Mouse (Mus musculus): ENCODE data around the gene Hcn1. TPM values are rescaled to one million over a fixed set of nuclear protein-coding genes. Genes with fewer than 3 reads are reported as not detected.

Gene Hcn1
- polyA plus RNA-seq, 1 experiment, result 0.15 TPM

- no peaks in the 10 kb centered on the region for H3K27me3 ChIP-seq (ENCODE audit: control insufficient read depth, insufficient read depth, low read length, poor library complexity, severe bottlenecking)
- no peak overlapping the region for H3K4me3 ChIP-seq (ENCODE audit: low read depth, low read length)
- H3K9ac ChIP-seq (ENCODE audit: low read depth, poor library complexity, severe bottlenecking), result no peak overlapping the region
- no peak for TF ChIP-seq POLR2A (IDR thresholded peaks at IDR 0.05; ENCODE audit: insufficient read depth, low read length)
- TF ChIP-seq EP300 (IDR thresholded peaks at IDR 0.05; ENCODE audit: insufficient read depth, low read depth, low read length), result no peak
- TF ChIP-seq CTCF (IDR thresholded peaks at IDR 0.05; ENCODE audit: low read depth, low read length), result no peak
- H3K36me3 ChIP-seq (ENCODE audit: control insufficient read depth, insufficient read depth, low read length, poor library complexity, severe bottlenecking), result no peaks in the 10 kb centered on the region
- H3K27ac ChIP-seq (ENCODE audit: insufficient read depth, low read length), result no peak overlapping the region
- no peaks in the 10 kb centered on the region for H3K9me3 ChIP-seq (replicated peaks; ENCODE audit: control insufficient read depth, insufficient read depth, low read length, poor library complexity, severe bottlenecking)
- no peaks in the 10 kb centered on the region for H3K4me1 ChIP-seq (ENCODE audit: control insufficient read depth, insufficient read depth, low read length)
Observed at GRCm38 (mm10) chr13:117706496-117706895, 104.4 kb downstream of the Hcn1 start.

GRCm38 (mm10) chr13:117706986-117707738 is 105.0 kb downstream of the Hcn1 start:
- H3K4me1 ChIP-seq (ENCODE audit: control insufficient read depth, insufficient read depth, low read length), result no peaks in the 10 kb centered on the region
- TF ChIP-seq POLR2A (IDR thresholded peaks at IDR 0.05; ENCODE audit: insufficient read depth, low read length) (no peak), CTCF (IDR thresholded peaks at IDR 0.05; ENCODE audit: low read depth, low read length) (no peak), EP300 (IDR thresholded peaks at IDR 0.05; ENCODE audit: insufficient read depth, low read depth, low read length) (no peak)
- no peak overlapping the region for H3K4me3 ChIP-seq (ENCODE audit: low read depth, low read length)
- H3K27ac ChIP-seq (ENCODE audit: insufficient read depth, low read length), result no peak overlapping the region
- no peaks in the 10 kb centered on the region for H3K27me3 ChIP-seq (ENCODE audit: control insufficient read depth, insufficient read depth, low read length, poor library complexity, severe bottlenecking)
- H3K36me3 ChIP-seq (ENCODE audit: control insufficient read depth, insufficient read depth, low read length, poor library complexity, severe bottlenecking), result no peaks in the 10 kb centered on the region
- H3K9ac ChIP-seq (ENCODE audit: low read depth, poor library complexity, severe bottlenecking), result no peak overlapping the region
- no peaks in the 10 kb centered on the region for H3K9me3 ChIP-seq (replicated peaks; ENCODE audit: control insufficient read depth, insufficient read depth, low read length, poor library complexity, severe bottlenecking)

GRCm38 (mm10) chr13:117710811-117711210 is 108.7 kb downstream of the Hcn1 start:
- H3K27ac ChIP-seq (ENCODE audit: insufficient read depth, low read length), result no peak overlapping the region
- no peak overlapping the region for H3K4me3 ChIP-seq (ENCODE audit: low read depth, low read length)
- TF ChIP-seq CTCF (IDR thresholded peaks at IDR 0.05; ENCODE audit: low read depth, low read length) (no peak), EP300 (IDR thresholded peaks at IDR 0.05; ENCODE audit: insufficient read depth, low read depth, low read length) (no peak), POLR2A (IDR thresholded peaks at IDR 0.05; ENCODE audit: insufficient read depth, low read length) (no peak)
- no peaks in the 10 kb centered on the region for H3K9me3 ChIP-seq (replicated peaks; ENCODE audit: control insufficient read depth, insufficient read depth, low read length, poor library complexity, severe bottlenecking)
- no peaks in the 10 kb centered on the region for H3K36me3 ChIP-seq (ENCODE audit: control insufficient read depth, insufficient read depth, low read length, poor library complexity, severe bottlenecking)
- H3K4me1 ChIP-seq (ENCODE audit: control insufficient read depth, insufficient read depth, low read length), result no peaks in the 10 kb centered on the region
- H3K27me3 ChIP-seq (ENCODE audit: control insufficient read depth, insufficient read depth, low read length, poor library complexity, severe bottlenecking), result no peaks in the 10 kb centered on the region
- no peak overlapping the region for H3K9ac ChIP-seq (ENCODE audit: low read depth, poor library complexity, severe bottlenecking)

- TF ChIP-seq POLR2A (IDR thresholded peaks at IDR 0.05; ENCODE audit: insufficient read depth, low read length) (no peak), EP300 (IDR thresholded peaks at IDR 0.05; ENCODE audit: insufficient read depth, low read depth, low read length) (no peak), CTCF (IDR thresholded peaks at IDR 0.05; ENCODE audit: low read depth, low read length) (no peak)
- no peak overlapping the region for H3K4me3 ChIP-seq (ENCODE audit: low read depth, low read length)
Observed at GRCm38 (mm10) chr13:117722090-117722489, 120.0 kb downstream of the Hcn1 start.

GRCm38 (mm10) chr13:117724083-117724482 is 122.0 kb downstream of the Hcn1 start:
- no peaks in the 10 kb centered on the region for H3K9me3 ChIP-seq (replicated peaks; ENCODE audit: control insufficient read depth, insufficient read depth, low read length, poor library complexity, severe bottlenecking)
- H3K27me3 ChIP-seq (ENCODE audit: control insufficient read depth, insufficient read depth, low read length, poor library complexity, severe bottlenecking), result no peaks in the 10 kb centered on the region
- no peak overlapping the region for H3K9ac ChIP-seq (ENCODE audit: low read depth, poor library complexity, severe bottlenecking)
- TF ChIP-seq POLR2A (IDR thresholded peaks at IDR 0.05; ENCODE audit: insufficient read depth, low read length) (no peak), EP300 (IDR thresholded peaks at IDR 0.05; ENCODE audit: insufficient read depth, low read depth, low read length) (no peak), CTCF (IDR thresholded peaks at IDR 0.05; ENCODE audit: low read depth, low read length) (no peak)
- no peak overlapping the region for H3K27ac ChIP-seq (ENCODE audit: insufficient read depth, low read length)
- no peaks in the 10 kb centered on the region for H3K36me3 ChIP-seq (ENCODE audit: control insufficient read depth, insufficient read depth, low read length, poor library complexity, severe bottlenecking)
- no peak overlapping the region for H3K4me3 ChIP-seq (ENCODE audit: low read depth, low read length)
- no peaks in the 10 kb centered on the region for H3K4me1 ChIP-seq (ENCODE audit: control insufficient read depth, insufficient read depth, low read length)

More at GRCm38 (mm10) chr13:117722090-117722489, 120.0 kb downstream of the Hcn1 start:
- Histone ChIP-seq H3K36me3 (ENCODE audit: control insufficient read depth, insufficient read depth, low read length, poor library complexity, severe bottlenecking) (no peaks in the 10 kb centered on the region), H3K9ac (ENCODE audit: low read depth, poor library complexity, severe bottlenecking) (no peak overlapping the region), H3K9me3 (replicated peaks; ENCODE audit: control insufficient read depth, insufficient read depth, low read length, poor library complexity, severe bottlenecking) (no peaks in the 10 kb centered on the region), H3K27ac (ENCODE audit: insufficient read depth, low read length) (no peak overlapping the region), H3K4me1 (ENCODE audit: control insufficient read depth, insufficient read depth, low read length) (no peaks in the 10 kb centered on the region), H3K27me3 (ENCODE audit: control insufficient read depth, insufficient read depth, low read length, poor library complexity, severe bottlenecking) (no peaks in the 10 kb centered on the region)

GRCm38 (mm10) chr13:117728393-117728792 is 126.3 kb downstream of the Hcn1 start:
- Histone ChIP-seq H3K27me3 (ENCODE audit: control insufficient read depth, insufficient read depth, low read length, poor library complexity, severe bottlenecking) (no peaks in the 10 kb centered on the region), H3K9ac (ENCODE audit: low read depth, poor library complexity, severe bottlenecking) (no peak overlapping the region), H3K4me1 (ENCODE audit: control insufficient read depth, insufficient read depth, low read length) (no peaks in the 10 kb centered on the region), H3K4me3 (ENCODE audit: low read depth, low read length) (no peak overlapping the region), H3K9me3 (replicated peaks; ENCODE audit: control insufficient read depth, insufficient read depth, low read length, poor library complexity, severe bottlenecking) (no peaks in the 10 kb centered on the region), H3K36me3 (ENCODE audit: control insufficient read depth, insufficient read depth, low read length, poor library complexity, severe bottlenecking) (no peaks in the 10 kb centered on the region), H3K27ac (ENCODE audit: insufficient read depth, low read length) (no peak overlapping the region)
- TF ChIP-seq EP300 (IDR thresholded peaks at IDR 0.05; ENCODE audit: insufficient read depth, low read depth, low read length) (no peak), POLR2A (IDR thresholded peaks at IDR 0.05; ENCODE audit: insufficient read depth, low read length) (no peak), CTCF (IDR thresholded peaks at IDR 0.05; ENCODE audit: low read depth, low read length) (no peak)

Measured in ES-Bruce4 (cell line).